Mouse (Mus musculus) left cerebral cortex, adult 6 months (tissue): ENCODE data around the gene Xrcc4. TPM values are rescaled to one million over a fixed set of nuclear protein-coding genes. Genes with fewer than 3 reads are reported as not detected.

Source experiments
- long read RNA-seq, 2 experiments: library from polyadenylated mRNA; unstranded; transcript quantifications; one replicate each; pipeline ENCODE4 v2.0.0; 2019 to 2020
- polyA plus RNA-seq: library from polyadenylated mRNA; unstranded; fragments of <200 nt; fragmentation: Nextera tagmentation; gene quantifications from 2 replicates; pipeline ENCODE4 v1.2.3, GENCODE M21; 2021

Xrcc4 gene
- polyA plus RNA-seq, result 13.0 and 16.0 TPM in 2 replicates
- long read RNA-seq, experiment 1, transcript Xrcc4-201 (8 exons, 1,540 nt), result major isoform, 31 of 53 reads
- long read RNA-seq, experiment 1, partial matches to known transcripts, result 0 of 53 reads
- long read RNA-seq, experiment 1, other reads (novel, unspliced or antisense), result 22 of 53 reads
- long read RNA-seq, experiment 2, transcript Xrcc4-201 (8 exons, 1,540 nt), result major isoform, 12 of 22 reads
- long read RNA-seq, experiment 2, partial matches to known transcripts, result 8 of 22 reads
- long read RNA-seq, experiment 2, other reads (novel, unspliced or antisense), result 2 of 22 reads

DNA sequence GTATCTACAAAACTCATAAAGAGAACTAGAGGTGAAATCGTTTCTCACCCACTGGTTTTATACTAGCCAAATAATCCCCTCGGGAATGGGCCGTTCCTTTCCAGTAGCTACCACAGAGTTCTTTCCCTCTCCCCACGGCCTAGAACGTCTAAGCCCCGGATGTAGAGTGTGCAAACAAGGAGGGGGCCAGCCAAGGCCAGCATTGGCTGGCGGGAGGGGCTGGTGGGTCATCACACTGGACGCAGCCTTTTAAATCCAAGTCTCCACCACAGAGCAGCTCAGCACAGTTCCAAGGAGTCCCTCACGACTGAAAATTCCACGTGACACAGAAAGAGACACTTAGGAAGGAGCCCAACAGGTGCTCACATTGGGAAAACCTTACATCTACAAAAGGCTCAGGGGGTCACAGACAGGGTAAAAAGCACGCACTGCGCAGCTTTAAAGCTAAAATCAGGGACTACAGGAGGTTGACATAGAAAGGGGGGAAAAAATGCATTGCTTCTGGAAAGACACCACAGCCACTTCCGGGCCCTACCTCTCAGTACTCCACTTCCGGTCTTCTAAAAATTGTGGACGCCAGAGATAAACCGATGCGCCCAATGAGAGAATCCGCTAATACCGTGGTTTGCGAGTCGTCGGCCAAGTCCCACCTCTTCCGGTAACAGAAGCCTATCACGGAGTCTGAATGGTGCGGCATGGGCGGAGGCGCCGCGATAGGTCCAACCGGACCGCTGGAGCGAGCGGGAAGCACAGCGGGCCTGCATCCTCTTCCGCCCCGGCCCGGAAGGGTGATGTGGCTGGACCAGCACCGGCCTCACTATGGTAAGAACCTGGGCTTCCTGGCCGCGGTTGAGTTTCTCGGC is at the start of gene Xrcc4, which contains the start of gene Tmem167:
Gene Xrcc4, minus strand, starts transcription at position 647 of the 863 bp plus-strand sequence.
Gene Tmem167, plus strand, starts transcription at position 162 of the 863 bp plus-strand sequence.

DNA sequence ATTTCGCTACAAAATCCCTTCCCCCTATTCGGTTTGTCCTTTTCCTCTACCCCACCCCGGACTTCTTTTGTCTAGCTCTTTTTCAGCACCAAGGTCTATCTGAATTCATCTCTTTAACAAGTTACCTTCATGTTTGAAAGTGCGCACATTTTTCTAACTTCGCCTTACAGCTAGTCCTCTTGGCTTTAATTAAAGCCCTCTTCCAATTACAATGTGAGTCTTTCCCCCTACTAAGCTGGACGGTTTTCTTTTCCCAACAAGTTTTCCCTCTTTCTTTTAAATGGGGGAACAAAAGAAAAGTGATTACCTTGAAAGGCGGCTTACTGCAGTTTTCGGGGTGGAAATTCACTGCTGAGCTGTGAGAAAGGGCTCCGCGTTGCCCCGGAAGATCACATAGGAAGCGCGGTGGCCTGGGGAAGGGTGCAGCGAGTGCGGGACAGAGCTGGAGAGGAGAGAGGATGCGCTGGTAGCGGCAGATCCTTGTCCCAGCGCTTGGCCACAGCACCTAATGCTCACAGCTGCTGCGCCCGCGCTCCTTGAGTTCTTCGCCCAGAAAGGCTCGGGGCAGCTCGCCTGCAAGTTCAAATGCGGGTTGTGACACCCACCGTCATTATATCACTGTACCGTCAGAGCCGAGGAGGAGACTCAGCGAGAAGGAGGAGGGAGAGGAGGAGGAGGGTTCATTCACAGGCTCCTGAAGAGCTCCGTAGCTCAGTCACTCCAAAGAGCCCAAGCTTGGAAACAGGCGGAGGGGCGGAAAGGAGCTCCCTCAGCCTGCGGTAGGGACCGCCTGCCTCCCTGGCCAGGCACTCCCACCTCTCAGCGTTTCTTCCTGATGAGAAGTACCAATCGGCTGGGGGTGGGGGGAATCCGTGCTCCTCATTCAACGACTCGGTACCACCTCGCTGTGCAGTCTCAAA is 347.4 kb downstream of the Xrcc4 start, which contains the start of gene Vcan:
Gene Vcan, minus strand, starts transcription at position 744 of the 920 bp plus-strand sequence.

Other genes with a start within 250 kb of the Xrcc4 start
- 13.9 and 21.9 TPM in 2 replicates for gene Tmem167, start 485 bp downstream of the Xrcc4 start, polyA plus RNA-seq